Mouse (Mus musculus) heart, postnatal 0 days (tissue): ENCODE data around the gene Rtel1.

Experiments used
- CTCF ChIP-seq: IDR thresholded peaks from 2 replicates; pipeline ENCODE4 v1.5.1; 2016; ENCODE audit warnings: antibody characterized with exemption, control low read depth, low read depth
- EP300 ChIP-seq: IDR thresholded peaks from 2 replicates; pipeline ENCODE4 v1.6.1; 2016; ENCODE audit warnings: antibody characterized with exemption, low read depth

GRCm38 (mm10) chr2:181340426-181340825 is 20.9 kb downstream of the Rtel1 start:
- TF ChIP-seq CTCF, result no peak
- no peak for TF ChIP-seq EP300
